Mouse (Mus musculus): ENCODE results near the gene Fgfr2. TPM values are rescaled to one million over a fixed set of nuclear protein-coding genes. Genes with fewer than 3 reads are reported as not detected.

Fgfr2 gene
- polyA plus RNA-seq, 1 experiment = 0.17 TPM

DNA sequence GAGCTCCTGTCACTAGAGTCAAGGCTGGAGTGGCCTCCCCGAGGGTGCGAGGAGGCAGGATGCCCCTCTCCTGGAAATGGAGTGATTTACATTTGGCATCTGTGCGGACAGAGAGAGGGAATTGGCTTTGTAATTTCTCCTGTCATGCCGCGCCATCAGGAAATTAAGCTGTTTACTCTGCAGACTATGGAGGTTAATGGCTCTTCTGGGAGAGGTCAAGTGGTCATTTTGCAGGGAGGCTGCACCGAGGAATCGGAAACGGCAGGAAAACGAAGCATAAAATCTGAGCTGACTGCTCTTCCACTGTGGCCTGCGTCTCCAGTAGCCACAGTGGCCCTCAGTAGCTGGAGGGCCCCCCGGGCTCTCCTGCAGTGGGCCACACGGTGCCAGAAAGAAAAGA is 485.9 kb downstream of the Fgfr2 start:
- Histone ChIP-seq H3K4me3 (no peak overlapping the region), H3K4me2 (ENCODE audit: low read depth) (no peak overlapping the region), H3K27me3 (ENCODE audit: control insufficient read depth, insufficient read depth, insufficient read length) (peaks cover 14% of the 10 kb centered on the region), H3ac (ENCODE audit: control insufficient read depth, insufficient read length) (no peak overlapping the region), H3K79me2 (ENCODE audit: control insufficient read depth, insufficient read depth) (no peaks in the 10 kb centered on the region), H3K36me3 (ENCODE audit: control insufficient read depth, insufficient read depth) (no peaks in the 10 kb centered on the region)
- TF ChIP-seq MYOD1 (IDR thresholded peaks at IDR 0.05; ENCODE audit: control insufficient read depth in 1 of 3, insufficient read length in 2 of 3, low read depth in 2 of 3) (no peak), MAX (IDR thresholded peaks at IDR 0.05; ENCODE audit: low read depth) (no peak), TCF3 (IDR thresholded peaks at IDR 0.05; ENCODE audit: insufficient read length, low read depth) (no peak), CEBPB (IDR thresholded peaks at IDR 0.05; ENCODE audit: insufficient read depth, poor library complexity, severe bottlenecking) (no peak), E2F4 (IDR thresholded peaks at IDR 0.05; ENCODE audit: insufficient read depth) (no peak), USF1 (IDR thresholded peaks at IDR 0.05; ENCODE audit: low read depth) (no peak), POLR2AphosphoS2 (IDR thresholded peaks at IDR 0.05; ENCODE audit: insufficient read length, low read depth) (no peak), SRF (IDR thresholded peaks at IDR 0.05; ENCODE audit: control insufficient read depth, insufficient read length, low read depth) (no peak), POLR2A (IDR thresholded peaks at IDR 0.05; ENCODE audit: insufficient read length, low read depth) (no peak), TCF12 (IDR thresholded peaks at IDR 0.05; ENCODE audit: insufficient read depth, poor library complexity, severe bottlenecking) (no peak), REST (IDR thresholded peaks at IDR 0.05; ENCODE audit: insufficient read depth, insufficient read length) (no peak), MYOG (IDR thresholded peaks at IDR 0.05; ENCODE audit: control insufficient read depth in 1 of 3, insufficient read depth in 1 of 3, insufficient read length in 2 of 3, low read depth in 2 of 3) (no peak)

DNA sequence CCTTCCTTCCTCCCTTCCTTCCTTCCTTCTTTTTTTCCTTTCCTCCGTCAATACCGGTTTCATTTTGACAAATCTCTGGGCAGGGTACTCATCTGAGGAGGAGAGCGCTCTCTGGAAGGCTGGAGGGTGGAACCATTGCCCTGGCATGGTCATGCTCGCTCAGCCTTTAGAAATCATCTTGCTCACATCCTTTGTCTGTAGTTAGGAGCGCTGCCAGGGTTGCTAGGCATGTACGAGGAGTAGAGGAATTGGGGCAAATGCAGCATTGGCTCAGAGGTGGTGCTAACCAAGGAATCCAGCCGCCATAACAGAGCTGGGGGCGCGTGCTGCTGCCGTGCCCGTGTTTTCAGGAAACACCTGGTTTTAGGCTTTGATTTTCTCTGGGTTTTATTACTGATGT is 491.8 kb downstream of the Fgfr2 start:
- H3K79me2 ChIP-seq (ENCODE audit: control insufficient read depth, insufficient read depth) = no peaks in the 10 kb centered on the region
- no peak for TF ChIP-seq MYOD1 (IDR thresholded peaks at IDR 0.05; ENCODE audit: control insufficient read depth in 1 of 3, insufficient read length in 2 of 3, low read depth in 2 of 3)
- TF ChIP-seq CEBPB (IDR thresholded peaks at IDR 0.05; ENCODE audit: insufficient read depth, poor library complexity, severe bottlenecking) = no peak
- no peak for TF ChIP-seq REST (IDR thresholded peaks at IDR 0.05; ENCODE audit: insufficient read depth, insufficient read length)
- no peak for TF ChIP-seq MAX (IDR thresholded peaks at IDR 0.05; ENCODE audit: low read depth)
- no peak for TF ChIP-seq POLR2A (IDR thresholded peaks at IDR 0.05; ENCODE audit: insufficient read length, low read depth)
- no peak for TF ChIP-seq E2F4 (IDR thresholded peaks at IDR 0.05; ENCODE audit: insufficient read depth)
- no peak for TF ChIP-seq POLR2AphosphoS2 (IDR thresholded peaks at IDR 0.05; ENCODE audit: insufficient read length, low read depth)
- no peak for TF ChIP-seq SRF (IDR thresholded peaks at IDR 0.05; ENCODE audit: control insufficient read depth, insufficient read length, low read depth)
- no peak for TF ChIP-seq MYOG (IDR thresholded peaks at IDR 0.05; ENCODE audit: control insufficient read depth in 1 of 3, insufficient read depth in 1 of 3, insufficient read length in 2 of 3, low read depth in 2 of 3)
- TF ChIP-seq TCF12 (IDR thresholded peaks at IDR 0.05; ENCODE audit: insufficient read depth, poor library complexity, severe bottlenecking) = no peak
- H3K4me2 ChIP-seq (ENCODE audit: low read depth) = no peak overlapping the region
- H3K4me3 ChIP-seq = no peak overlapping the region
- H3ac ChIP-seq (ENCODE audit: control insufficient read depth, insufficient read length) = no peak overlapping the region
- H3K27me3 ChIP-seq (ENCODE audit: control insufficient read depth, insufficient read depth, insufficient read length) = peaks cover 29% of the 10 kb centered on the region
- no peaks in the 10 kb centered on the region for H3K36me3 ChIP-seq (ENCODE audit: control insufficient read depth, insufficient read depth)

GRCm38 (mm10) chr7:132627448-132627847 is 495.7 kb downstream of the Fgfr2 start:
- H3K4me3 ChIP-seq = no peak overlapping the region
- no peaks in the 10 kb centered on the region for H3K79me2 ChIP-seq (ENCODE audit: control insufficient read depth, insufficient read depth)
- H3K4me2 ChIP-seq (ENCODE audit: low read depth) = no peak overlapping the region
- TF ChIP-seq POLR2AphosphoS2 (IDR thresholded peaks at IDR 0.05; ENCODE audit: insufficient read length, low read depth) (no peak), MAX (IDR thresholded peaks at IDR 0.05; ENCODE audit: low read depth) (no peak), CEBPB (IDR thresholded peaks at IDR 0.05; ENCODE audit: insufficient read depth, poor library complexity, severe bottlenecking) (no peak), USF1 (IDR thresholded peaks at IDR 0.05; ENCODE audit: low read depth) (no peak), MYOG (IDR thresholded peaks at IDR 0.05; ENCODE audit: control insufficient read depth in 1 of 3, insufficient read depth in 1 of 3, insufficient read length in 2 of 3, low read depth in 2 of 3) (no peak), MYOD1 (IDR thresholded peaks at IDR 0.05; ENCODE audit: control insufficient read depth in 1 of 3, insufficient read length in 2 of 3, low read depth in 2 of 3) (no peak), REST (IDR thresholded peaks at IDR 0.05; ENCODE audit: insufficient read depth, insufficient read length) (no peak), POLR2A (IDR thresholded peaks at IDR 0.05; ENCODE audit: insufficient read length, low read depth) (no peak), TCF3 (IDR thresholded peaks at IDR 0.05; ENCODE audit: insufficient read length, low read depth) (no peak), E2F4 (IDR thresholded peaks at IDR 0.05; ENCODE audit: insufficient read depth) (no peak), SRF (IDR thresholded peaks at IDR 0.05; ENCODE audit: control insufficient read depth, insufficient read length, low read depth) (no peak), TCF12 (IDR thresholded peaks at IDR 0.05; ENCODE audit: insufficient read depth, poor library complexity, severe bottlenecking) (no peak)
- H3K27me3 ChIP-seq (ENCODE audit: control insufficient read depth, insufficient read depth, insufficient read length) = peaks cover 33% of the 10 kb centered on the region
- H3K36me3 ChIP-seq (ENCODE audit: control insufficient read depth, insufficient read depth) = no peaks in the 10 kb centered on the region
- no peak overlapping the region for H3ac ChIP-seq (ENCODE audit: control insufficient read depth, insufficient read length)

DNA sequence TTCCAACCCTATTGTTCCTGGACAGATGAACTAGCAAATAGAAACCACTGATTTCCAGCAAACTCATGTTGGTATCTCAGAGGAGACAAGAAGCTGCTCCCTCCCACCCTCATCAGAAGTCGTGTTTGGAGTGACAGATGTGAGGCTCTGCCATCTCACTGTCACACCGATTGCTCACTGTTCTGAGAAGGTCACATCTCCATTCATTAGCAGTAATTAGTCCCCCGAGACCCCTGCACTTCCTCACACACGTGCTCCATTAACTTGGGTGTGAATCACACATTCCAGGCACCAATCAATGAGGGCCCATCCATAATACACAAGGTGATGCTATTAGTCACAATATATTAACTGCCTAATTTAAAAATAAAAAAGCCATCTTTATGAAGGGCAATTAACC is 497.0 kb downstream of the Fgfr2 start:
- H3K4me3 ChIP-seq = no peak overlapping the region
- TF ChIP-seq MAX (IDR thresholded peaks at IDR 0.05; ENCODE audit: low read depth) = no peak
- TF ChIP-seq TCF3 (IDR thresholded peaks at IDR 0.05; ENCODE audit: insufficient read length, low read depth) = no peak
- no peak for TF ChIP-seq E2F4 (IDR thresholded peaks at IDR 0.05; ENCODE audit: insufficient read depth)
- TF ChIP-seq CEBPB (IDR thresholded peaks at IDR 0.05; ENCODE audit: insufficient read depth, poor library complexity, severe bottlenecking) = no peak
- TF ChIP-seq SRF (IDR thresholded peaks at IDR 0.05; ENCODE audit: control insufficient read depth, insufficient read length, low read depth) = no peak
- no peak for TF ChIP-seq USF1 (IDR thresholded peaks at IDR 0.05; ENCODE audit: low read depth)
- no peak for TF ChIP-seq POLR2A (IDR thresholded peaks at IDR 0.05; ENCODE audit: insufficient read length, low read depth)
- TF ChIP-seq POLR2AphosphoS2 (IDR thresholded peaks at IDR 0.05; ENCODE audit: insufficient read length, low read depth) = no peak
- TF ChIP-seq MYOD1 (IDR thresholded peaks at IDR 0.05; ENCODE audit: control insufficient read depth in 1 of 3, insufficient read length in 2 of 3, low read depth in 2 of 3) = no peak
- no peak for TF ChIP-seq TCF12 (IDR thresholded peaks at IDR 0.05; ENCODE audit: insufficient read depth, poor library complexity, severe bottlenecking)
- no peak for TF ChIP-seq MYOG (IDR thresholded peaks at IDR 0.05; ENCODE audit: control insufficient read depth in 1 of 3, insufficient read depth in 1 of 3, insufficient read length in 2 of 3, low read depth in 2 of 3)
- TF ChIP-seq REST (IDR thresholded peaks at IDR 0.05; ENCODE audit: insufficient read depth, insufficient read length) = no peak
- no peak overlapping the region for H3ac ChIP-seq (ENCODE audit: control insufficient read depth, insufficient read length)

More for the DNA sequence above, 497.0 kb downstream of the Fgfr2 start:
- Histone ChIP-seq H3K27me3 (ENCODE audit: control insufficient read depth, insufficient read depth, insufficient read length) (peaks cover 33% of the 10 kb centered on the region), H3K4me2 (ENCODE audit: low read depth) (no peak overlapping the region), H3K79me2 (ENCODE audit: control insufficient read depth, insufficient read depth) (no peaks in the 10 kb centered on the region), H3K36me3 (ENCODE audit: control insufficient read depth, insufficient read depth) (no peaks in the 10 kb centered on the region)
